Mouse (Mus musculus): Measurements from ENCODE around the gene Gm45140. TPM values are rescaled to one million over a fixed set of nuclear protein-coding genes. Genes with fewer than 3 reads are reported as not detected.
"Not testable (repeated sequence)": the region's sequence is repeated elsewhere in the genome, so short reads cannot be mapped to it uniquely, and the experiment has no call there.

The Gm45140 gene
- polyA plus RNA-seq, 1 experiment from 2014 or later, result 3.0 TPM

- no peak overlapping the region for H3K4me3 ChIP-seq (replicated peaks; ENCODE audit: low read depth, low read length)
- no peaks in the 10 kb centered on the region for H3K9me3 ChIP-seq (replicated peaks; ENCODE audit: low read length)
- DNase-seq (ENCODE audit: low spot score), result no peak
- no peak overlapping the region for H3K27ac ChIP-seq
- no peaks in the 10 kb centered on the region for H3K27me3 ChIP-seq (ENCODE audit: insufficient read depth, low read length)
- no peaks in the 10 kb centered on the region; the same call in 1 of the 2 replicates for H3K4me1 ChIP-seq (replicated peaks; ENCODE audit: insufficient read depth, low read length)
- no peak for TF ChIP-seq CTCF (IDR thresholded peaks at IDR 0.05; ENCODE audit: low read depth)
- H3K4me2 ChIP-seq (ENCODE audit: low read length), result no peak overlapping the region
- no peak for ATAC-seq (replicated peaks; ENCODE audit: low FRiP score, low read depth)
- no peaks in the 10 kb centered on the region for H3K36me3 ChIP-seq (ENCODE audit: insufficient read depth, low read length)
- 74% methylated on average over 3 of the region's 3 CpGs for WGBS
- no peak overlapping the region for H3K9ac ChIP-seq (ENCODE audit: low read depth, low read length)
These were observed 59.9 kb downstream of the Gm45140 start for GRCm38 (mm10) chr6:87775588-87776245.

GRCm38 (mm10) chr6:87774909-87775308 lies 60.7 kb downstream of the Gm45140 start:
- 71% methylated on average over 9 of the region's 9 CpGs for WGBS
- H3K27me3 ChIP-seq (ENCODE audit: insufficient read depth, low read length), result no peaks in the 10 kb centered on the region
- no peak overlapping the region for H3K9ac ChIP-seq (ENCODE audit: low read depth, low read length)
- ATAC-seq (replicated peaks; ENCODE audit: low FRiP score, low read depth) (no peak), DNase-seq (ENCODE audit: low spot score) (no peak)
- no peak overlapping the region for H3K4me2 ChIP-seq (ENCODE audit: low read length)
- no peak overlapping the region for H3K4me3 ChIP-seq (replicated peaks; ENCODE audit: low read depth, low read length)
- no peaks in the 10 kb centered on the region for H3K36me3 ChIP-seq (ENCODE audit: insufficient read depth, low read length)
- no peaks in the 10 kb centered on the region for H3K9me3 ChIP-seq (replicated peaks; ENCODE audit: low read length)
- H3K27ac ChIP-seq, result no peak overlapping the region
- no peak for TF ChIP-seq CTCF (IDR thresholded peaks at IDR 0.05; ENCODE audit: low read depth)
- no peaks in the 10 kb centered on the region; the same call in 1 of the 2 replicates for H3K4me1 ChIP-seq (replicated peaks; ENCODE audit: insufficient read depth, low read length)

GRCm38 (mm10) chr6:87774466-87774865 lies 61.1 kb downstream of the Gm45140 start:
- H3K9ac ChIP-seq (ENCODE audit: low read depth, low read length), result no peak overlapping the region
- no peaks in the 10 kb centered on the region for H3K27me3 ChIP-seq (ENCODE audit: insufficient read depth, low read length)
- 46% methylated on average over 1 of the region's 1 CpGs for WGBS
- no peak overlapping the region for H3K4me2 ChIP-seq (ENCODE audit: low read length)
- no peaks in the 10 kb centered on the region for H3K36me3 ChIP-seq (ENCODE audit: insufficient read depth, low read length)
- no peak overlapping the region for H3K27ac ChIP-seq
- H3K4me3 ChIP-seq (replicated peaks; ENCODE audit: low read depth, low read length), result no peak overlapping the region
- no peaks in the 10 kb centered on the region for H3K9me3 ChIP-seq (replicated peaks; ENCODE audit: low read length)
- TF ChIP-seq CTCF (IDR thresholded peaks at IDR 0.05; ENCODE audit: low read depth), result no peak
- ATAC-seq (replicated peaks; ENCODE audit: low FRiP score, low read depth), result no peak
- DNase-seq (ENCODE audit: low spot score), result no peak
- no peaks in the 10 kb centered on the region; the same call in 1 of the 2 replicates for H3K4me1 ChIP-seq (replicated peaks; ENCODE audit: insufficient read depth, low read length)

- no peak for ATAC-seq (replicated peaks; ENCODE audit: low FRiP score, low read depth)
- no peak overlapping the region for H3K9ac ChIP-seq (ENCODE audit: low read depth, low read length)
- no peaks in the 10 kb centered on the region for H3K9me3 ChIP-seq (replicated peaks; ENCODE audit: low read length)
- peak; percentile 57 for DNase-seq (ENCODE audit: low spot score)
- H3K4me3 ChIP-seq (replicated peaks; ENCODE audit: low read depth, low read length), result no peak overlapping the region
- WGBS, result 44% methylated on average over 8 of the region's 8 CpGs
- H3K27me3 ChIP-seq (ENCODE audit: insufficient read depth, low read length), result no peaks in the 10 kb centered on the region
- H3K4me2 ChIP-seq (ENCODE audit: low read length), result no peak overlapping the region
- H3K4me1 ChIP-seq (replicated peaks; ENCODE audit: insufficient read depth, low read length), result no peaks in the 10 kb centered on the region
- no peaks in the 10 kb centered on the region for H3K36me3 ChIP-seq (ENCODE audit: insufficient read depth, low read length)
- peak; percentile 66 for TF ChIP-seq CTCF (IDR thresholded peaks at IDR 0.05; ENCODE audit: low read depth)
- no peak overlapping the region for H3K27ac ChIP-seq
These were observed 65.0 kb downstream of the Gm45140 start for GRCm38 (mm10) chr6:87770626-87771025.

GRCm38 (mm10) chr6:87764296-87764695 lies 71.3 kb downstream of the Gm45140 start:
- H3K27ac ChIP-seq; H3K9ac ChIP-seq (ENCODE audit: low read depth, low read length); H3K9me3 ChIP-seq (replicated peaks; ENCODE audit: low read length); H3K4me2 ChIP-seq (ENCODE audit: low read length); H3K4me1 ChIP-seq (replicated peaks; ENCODE audit: insufficient read depth, low read length); H3K27me3 ChIP-seq (ENCODE audit: insufficient read depth, low read length); ATAC-seq (replicated peaks; ENCODE audit: low FRiP score, low read depth); DNase-seq (ENCODE audit: low spot score); H3K36me3 ChIP-seq (ENCODE audit: insufficient read depth, low read length); H3K4me3 ChIP-seq (replicated peaks; ENCODE audit: low read depth, low read length): not testable (repeated sequence)
- 92% methylated on average over 2 of the region's 2 CpGs for WGBS

- Histone ChIP-seq H3K4me2 (ENCODE audit: low read length) (no peak overlapping the region), H3K36me3 (ENCODE audit: insufficient read depth, low read length) (no peaks in the 10 kb centered on the region), H3K9ac (ENCODE audit: low read depth, low read length) (no peak overlapping the region), H3K9me3 (replicated peaks; ENCODE audit: low read length) (no peaks in the 10 kb centered on the region), H3K27me3 (ENCODE audit: insufficient read depth, low read length) (no peaks in the 10 kb centered on the region), H3K4me3 (replicated peaks; ENCODE audit: low read depth, low read length) (no peak overlapping the region), H3K4me1 (replicated peaks; ENCODE audit: insufficient read depth, low read length) (no peaks in the 10 kb centered on the region), H3K27ac (0 out of 2 replicates have a peak overlapping the region, but pooled peaks have one; percentile 21)
- ATAC-seq (replicated peaks; ENCODE audit: low FRiP score, low read depth), result no peak
- DNase-seq (ENCODE audit: low spot score), result peak; percentile 71
- 60% methylated on average over 4 of the region's 4 CpGs for WGBS
- TF ChIP-seq CTCF (IDR thresholded peaks at IDR 0.05; ENCODE audit: low read depth), result peak; percentile 77
These were observed 72.0 kb downstream of the Gm45140 start for GRCm38 (mm10) chr6:87763376-87764280.
